8 mouse cellular contexts compared by ENCODE assay signal in genomic region chr1:186705203-186705914, GRCm38 (mm10). TPM values are rescaled to one million over a fixed set of nuclear protein-coding genes. Genes with fewer than 3 reads are reported as not detected.
DNase-seq lines count a peak whose midpoint lies in the region; ATAC-seq and TF ChIP-seq lines count a peak whose summit lies in the region.

No protein-coding gene starts in this region.

- H3K27ac ChIP-seq in brown adipose tissue, adult 24 weeks (replicated peaks; ENCODE audit: low read depth, low read length), result no peak overlapping the region
- peak overlapping the region; percentile 62 for H3K27ac ChIP-seq in forebrain, postnatal 0 days (ENCODE audit: low read depth, low read length)
- H3K27ac ChIP-seq in lung, embryonic 15.5 days, result peak overlapping the region; percentile 97

- H3K4me3 ChIP-seq in E14TG2a.4 (replicated peaks; ENCODE audit: low read length), result peak overlapping the region; percentile 80
- H3K4me3 ChIP-seq in brown adipose tissue, adult 24 weeks (ENCODE audit: insufficient read depth, low read depth, low read length), result peak overlapping the region; percentile 57
- H3K4me3 ChIP-seq in forebrain, postnatal 0 days (ENCODE audit: low read depth, low read length), result peak overlapping the region; percentile 63
- peak overlapping the region; percentile 74 for H3K4me3 ChIP-seq in lung, embryonic 15.5 days

- 4% methylated on average over 65 of the region's 65 CpGs for WGBS in forebrain, postnatal 0 days
- 2% methylated on average over 56 of the region's 65 CpGs for WGBS in lung, embryonic 15.5 days

- peaks cover 59% of the 10 kb centered on the region for H3K27me3 ChIP-seq in E14TG2a.4 (ENCODE audit: insufficient read depth, low read length)
- peaks cover 7% of the 10 kb centered on the region; the same call in 1 of the 2 replicates for H3K27me3 ChIP-seq in forebrain, postnatal 0 days (ENCODE audit: insufficient read depth, low read length)
- no peaks in the 10 kb centered on the region for H3K27me3 ChIP-seq in lung, embryonic 15.5 days

- H3K9ac ChIP-seq in forebrain, postnatal 0 days, result peak overlapping the region; percentile 64
- H3K9ac ChIP-seq in lung, embryonic 15.5 days, result peak overlapping the region; percentile 95

- H3K4me2 ChIP-seq in forebrain, postnatal 0 days (ENCODE audit: low read depth), result peak overlapping the region; percentile 93
- H3K4me2 ChIP-seq in lung, embryonic 15.5 days, result peak overlapping the region; percentile 74

- H3K36me3 ChIP-seq in E14TG2a.4 (ENCODE audit: insufficient read depth, low read length), result no peaks in the 10 kb centered on the region
- no peaks in the 10 kb centered on the region for H3K36me3 ChIP-seq in forebrain, postnatal 0 days (ENCODE audit: insufficient read depth)
- 0 out of 2 replicates have a peak, but pooled peaks cover 2% of the 10 kb centered on the region for H3K36me3 ChIP-seq in lung, embryonic 15.5 days

- peak; percentile 75 for ATAC-seq in forebrain, postnatal 0 days
- peak; percentile 81 for ATAC-seq in lung, embryonic 15.5 days (ENCODE audit: borderline replicate concordance, extremely low read depth, low FRiP score, low TSS enrichment)

- intact Hi-C loops in heart, postnatal 25 days (cut with DNase I), result loop anchor here (10.0 kb wide), 1 partner anchor 591 kb away; the partner anchor contains the start of gene Lyplal1

- TF ChIP-seq CTCF in E14TG2a.4 (conservative IDR thresholded peaks at IDR 0.05; ENCODE audit: low read length), result no peak
- TF ChIP-seq CTCF in forebrain, postnatal 0 days (IDR thresholded peaks at IDR 0.05; ENCODE audit: low read depth), result no peak; the same call in none of the 2 replicates

- peaks cover 18% of the 10 kb centered on the region for H3K4me1 ChIP-seq in E14TG2a.4 (replicated peaks; ENCODE audit: low read depth, low read length)
- 0 out of 2 replicates have a peak, but pooled peaks cover 2% of the 10 kb centered on the region for H3K4me1 ChIP-seq in brown adipose tissue, adult 24 weeks (ENCODE audit: control insufficient read depth, insufficient read depth, insufficient read length, low read length)
- peaks cover 9% of the 10 kb centered on the region for H3K4me1 ChIP-seq in forebrain, postnatal 0 days (ENCODE audit: insufficient read depth)
- peaks cover 16% of the 10 kb centered on the region for H3K4me1 ChIP-seq in lung, embryonic 15.5 days

- peak; percentile 75 for DNase-seq in forebrain, postnatal 0 days
- peak; percentile 57 for DNase-seq in heart, postnatal 25 days (ENCODE audit: low spot score)
- peak; percentile 61 for DNase-seq in layer of hippocampus, adult 9-11 months
- DNase-seq in ovary, postnatal 14 days (ENCODE audit: low spot score), result peak; percentile 49
- DNase-seq in urinary bladder, postnatal 4 days (ENCODE audit: low spot score in 2 of 2), result peak; percentile 70 to 71

- H3K9me3 ChIP-seq in E14TG2a.4 (ENCODE audit: low read length), result peaks cover 15% of the 10 kb centered on the region
- no peaks in the 10 kb centered on the region for H3K9me3 ChIP-seq in forebrain, postnatal 0 days (ENCODE audit: low read length)
- no peaks in the 10 kb centered on the region for H3K9me3 ChIP-seq in lung, embryonic 15.5 days

RNA-seq across cellular contexts. Expression of gene Tgfb2, which starts 0.4 kb away (rescaled TPM):
- polyA plus RNA-seq in brown adipose tissue, adult 24 weeks (2012; ENCODE audit: insufficient read depth, insufficient read length, missing spikeins), result 0.99 and 1.2 TPM in 2 replicates
- 9.2 and 15.4 TPM in 2 replicates for total RNA-seq in forebrain, postnatal 0 days (2014; rRNA removed)
- 17.2 and 35.8 TPM in 2 replicates for polyA plus RNA-seq in forebrain, postnatal 0 days (2015; fragmentation: Nextera tagmentation; extraction: Ambion mirVana)
- total RNA-seq in heart, postnatal 25 days (2021), result 1 to 10 TPM; 5.3 to 6.5 TPM
- polyA plus RNA-seq in lung, embryonic 15.5 days (2015; fragmentation: Nextera tagmentation; extraction: Ambion mirVana), result 83.8 and 89.9 TPM in 2 replicates

RNA-seq across cellular contexts. Expression of gene Rrp15, which starts 43.8 kb away (rescaled TPM):
- polyA plus RNA-seq in brown adipose tissue, adult 24 weeks (2012; ENCODE audit: insufficient read depth, insufficient read length, missing spikeins), result 13.4 and 14.4 TPM in 2 replicates
- total RNA-seq in forebrain, postnatal 0 days (2014; rRNA removed), result 26.4 and 31.2 TPM in 2 replicates
- 24.2 and 25.2 TPM in 2 replicates for polyA plus RNA-seq in forebrain, postnatal 0 days (2015; fragmentation: Nextera tagmentation; extraction: Ambion mirVana)
- total RNA-seq in heart, postnatal 25 days (2021), result 1 to 10 TPM; 8.4 to 9.2 TPM
- 62.3 and 63.5 TPM in 2 replicates for polyA plus RNA-seq in lung, embryonic 15.5 days (2015; fragmentation: Nextera tagmentation; extraction: Ambion mirVana)
